Mouse (Mus musculus) limb, embryonic 15.5 days (tissue): ENCODE measurements around the gene Gm20388. TPM values are rescaled to one million over a fixed set of nuclear protein-coding genes. Genes with fewer than 3 reads are reported as not detected.

Experiments used
- ATAC-seq: fragments of 200-750 bp; cut with Nextera tagmentation; 2 replicates; pipeline ENCODE4 v1.8.0; 2017; ENCODE audit warnings: low read depth, moderate TSS enrichment; ENCODE audit not compliant: insufficient number of reproducible peaks, low FRiP score, low TSS enrichment
- H3K27ac ChIP-seq: fragments of 300-500 bp; sonication (generic); 2 replicates; pipeline ENCODE4 v1.5.1; 2015; ENCODE audit warnings: moderate library complexity, mild to moderate bottlenecking, inconsistent platforms
- H3K27me3 ChIP-seq: fragments of 300-500 bp; sonication (generic); 2 replicates; pipeline ENCODE4 v1.6.1; 2015; ENCODE audit warnings: inconsistent platforms
- H3K36me3 ChIP-seq: fragments of 300-500 bp; sonication (generic); 2 replicates; pipeline ENCODE4 v1.6.1; 2015; ENCODE audit warnings: inconsistent platforms
- H3K4me1 ChIP-seq: fragments of 300-500 bp; sonication (generic); 2 replicates; pipeline ENCODE4 v1.6.1; 2015; ENCODE audit warnings: inconsistent platforms
- H3K4me2 ChIP-seq: fragments of 300-500 bp; sonication (generic); 2 replicates; pipeline ENCODE4 v1.6.1; 2015; ENCODE audit warnings: mild to moderate bottlenecking, inconsistent platforms
- H3K4me3 ChIP-seq: fragments of 300-500 bp; sonication (generic); 2 replicates; pipeline ENCODE4 v1.5.1; 2015; ENCODE audit warnings: mild to moderate bottlenecking, inconsistent platforms
- H3K9ac ChIP-seq: fragments of 300-500 bp; sonication (generic); 2 replicates; pipeline ENCODE4 v1.6.1; 2015; ENCODE audit warnings: inconsistent platforms
- H3K9me3 ChIP-seq: fragments of 300-500 bp; sonication (generic); 2 replicates; pipeline ENCODE4 v1.6.1; 2016; ENCODE audit warnings: inconsistent platforms
- WGBS: fragments of 180-500 bp; shearing (Covaris S2); methylation state at CpG from one replicate; pipeline ENCODE4 v1.1.7; 2015; 5-methylcytosine and 5-hydroxymethylcytosine counted together
- polyA plus RNA-seq: library from polyadenylated mRNA; unstranded; fragments of >200 nt; fragmentation: Nextera tagmentation; extraction: Ambion mirVana; gene quantifications from 2 replicates; pipeline ENCODE4 v1.2.1, GENCODE M21; 2015

The Gm20388 gene
- 2.6 and 4.9 TPM in 2 replicates for polyA plus RNA-seq

DNA sequence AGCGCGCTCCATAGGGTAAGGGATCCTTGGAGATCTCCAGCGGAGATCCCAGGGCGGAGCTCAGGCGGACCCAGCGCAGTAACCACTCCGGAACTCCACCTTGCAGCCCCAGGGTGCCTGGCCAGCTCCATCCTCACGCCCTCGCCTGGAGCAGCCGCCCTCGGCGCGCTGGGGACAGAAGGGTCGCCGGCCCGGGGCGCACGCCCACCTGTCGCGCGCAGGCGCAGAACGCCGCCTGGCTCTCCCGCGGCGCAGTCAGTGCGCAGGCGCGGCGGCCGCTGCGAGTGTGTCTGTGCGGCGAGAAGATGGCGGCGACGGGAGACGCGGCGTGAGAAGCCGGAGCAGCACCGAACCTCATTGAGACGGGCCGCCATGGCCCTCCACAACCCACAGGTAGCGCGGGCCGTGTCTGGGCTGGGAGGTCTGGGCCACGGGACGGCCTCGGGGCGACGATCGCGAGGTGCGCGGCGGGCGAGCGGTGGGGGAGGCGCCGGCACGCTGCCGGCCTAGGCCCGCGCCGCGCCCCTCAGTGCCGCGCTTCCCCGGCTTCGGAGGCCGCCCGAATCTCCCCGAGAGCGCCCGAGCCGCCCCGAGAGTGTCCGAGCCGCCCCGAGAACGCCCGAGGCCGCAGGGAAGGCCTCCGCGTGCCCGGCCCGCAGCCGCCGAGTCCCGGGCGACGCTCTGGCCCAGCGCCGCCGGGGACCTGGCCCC, at the start of gene Gm20388:
Gm20388 (plus strand) TSS at position 295 of the 711 bp plus-strand sequence.
- H3K36me3 ChIP-seq: no peaks in the 10 kb centered on the region
- no peaks in the 10 kb centered on the region for H3K9me3 ChIP-seq
- peak; percentile 93 for ATAC-seq
- H3K27ac ChIP-seq: peak within 1 kb of the TSS; percentile 95
- 0 out of 2 replicates have a peak, but pooled peaks cover 3% of the 10 kb centered on the region for H3K27me3 ChIP-seq
- peak within 1 kb of the TSS; percentile 88 for H3K4me2 ChIP-seq
- peak within 1 kb of the TSS; percentile 85 for H3K9ac ChIP-seq
- H3K4me3 ChIP-seq: peak within 1 kb of the TSS; percentile 78
- under 1% methylated on average over 88 of the region's 97 CpGs for WGBS
- peaks cover 37% of the 10 kb centered on the region for H3K4me1 ChIP-seq

DNA sequence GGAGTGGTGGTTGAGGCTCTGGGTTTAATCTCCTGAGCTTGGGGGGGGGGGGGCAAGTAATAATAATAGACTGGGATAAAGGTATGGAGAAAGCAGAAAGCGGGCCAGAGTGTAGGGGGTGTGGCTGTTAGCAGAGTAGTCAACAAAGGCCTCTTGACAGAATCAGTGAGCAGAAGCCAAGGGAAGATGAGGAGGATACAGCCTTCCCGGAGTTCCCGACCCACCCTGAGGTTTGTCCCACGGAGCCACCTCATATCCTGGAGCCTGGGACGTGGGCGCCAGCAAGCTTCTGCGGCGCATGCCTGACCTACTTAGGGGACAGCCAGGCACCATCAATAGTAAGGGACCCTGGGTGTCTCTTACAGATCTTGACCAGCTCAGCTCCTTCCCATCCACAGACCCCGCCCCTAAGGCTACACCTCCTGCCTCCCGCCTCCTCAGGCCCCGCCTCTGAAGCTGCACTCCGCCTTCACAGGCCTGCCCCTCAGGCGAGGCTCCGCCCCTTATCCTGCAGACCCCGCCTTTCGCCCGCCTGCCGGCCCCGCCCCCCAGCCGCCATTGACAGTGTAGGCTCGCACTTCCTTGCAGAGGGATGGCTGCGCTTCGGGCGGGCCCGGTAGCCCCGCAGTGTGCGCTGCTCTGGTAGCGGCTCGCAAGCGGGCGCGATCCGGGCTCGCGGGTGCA, 48.8 kb upstream of the Gm20388 start, which contains the start of gene Klhl36:
Klhl36 (plus strand) TSS at position 561 of the 684 bp plus-strand sequence.
- Histone ChIP-seq H3K4me3 (peak within 1 kb of the TSS; percentile 81), H3K36me3 (peaks cover 3% of the 10 kb centered on the region; the same call in 1 of the 2 replicates), H3K4me1 (peaks cover 15% of the 10 kb centered on the region), H3K27ac (peak within 1 kb of the TSS; percentile 66), H3K4me2 (peak within 1 kb of the TSS; percentile 88), H3K9me3 (no peaks in the 10 kb centered on the region), H3K9ac (peak within 1 kb of the TSS; percentile 63), H3K27me3 (0 out of 2 replicates have a peak, but pooled peaks cover 10% of the 10 kb centered on the region)
- peak; percentile 92 for ATAC-seq
- under 1% methylated on average over 35 of the region's 35 CpGs for WGBS

DNA sequence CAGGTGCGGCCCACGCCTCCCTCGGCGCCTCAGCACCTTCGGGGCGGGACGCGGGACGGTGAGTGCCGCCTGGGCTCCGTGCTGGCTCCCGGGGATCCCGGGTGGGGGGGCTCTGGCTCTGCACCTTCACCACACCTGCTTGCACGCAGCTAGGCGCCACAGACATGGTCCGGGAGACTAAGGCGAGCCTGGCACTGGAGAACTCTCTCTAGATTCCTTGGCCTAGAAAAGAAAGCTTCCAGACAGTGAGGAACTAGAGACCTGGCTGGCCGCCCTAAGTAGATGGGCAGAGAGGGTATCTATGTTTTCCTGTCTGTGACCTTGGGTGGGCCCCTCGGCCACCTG, 48.3 kb upstream of the Gm20388 start:
- peak; percentile 55; the same call in 1 of the 2 replicates for ATAC-seq
- H3K27me3 ChIP-seq: 0 out of 2 replicates have a peak, but pooled peaks cover 10% of the 10 kb centered on the region
- H3K4me3 ChIP-seq: peak overlapping the region; percentile 81
- no peaks in the 10 kb centered on the region for H3K9me3 ChIP-seq
- peak overlapping the region; percentile 88 for H3K4me2 ChIP-seq
- 2% methylated on average over 19 of the region's 19 CpGs for WGBS
- peaks cover 3% of the 10 kb centered on the region; the same call in 1 of the 2 replicates for H3K36me3 ChIP-seq
- peak overlapping the region; percentile 63 for H3K9ac ChIP-seq
- H3K4me1 ChIP-seq: peaks cover 15% of the 10 kb centered on the region
- peak overlapping the region; percentile 66 for H3K27ac ChIP-seq

DNA sequence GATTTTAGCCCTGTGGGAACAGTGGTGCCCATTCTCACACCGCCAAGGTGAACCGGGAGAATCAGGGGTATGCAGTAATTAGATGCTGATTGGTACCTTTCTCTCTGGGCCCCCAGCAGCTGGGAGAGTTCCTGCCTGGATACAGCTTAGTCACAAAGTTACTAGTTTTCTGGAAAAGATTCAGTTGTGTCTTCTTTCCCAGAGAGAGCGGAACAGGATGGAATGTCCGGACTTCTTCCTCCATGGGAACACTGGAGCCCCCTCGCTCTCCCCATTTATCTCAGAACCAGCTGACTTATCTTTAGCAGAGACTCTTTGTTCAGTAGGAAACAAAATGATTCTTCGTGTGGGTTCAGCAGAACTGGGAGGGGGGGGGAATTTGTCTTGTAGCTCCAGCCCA, 47.9 kb upstream of the Gm20388 start:
- Histone ChIP-seq H3K27ac (no peak overlapping the region), H3K36me3 (peaks cover 3% of the 10 kb centered on the region; the same call in 1 of the 2 replicates), H3K4me3 (peak overlapping the region; percentile 81), H3K27me3 (0 out of 2 replicates have a peak, but pooled peaks cover 10% of the 10 kb centered on the region), H3K9ac (peak overlapping the region; percentile 63), H3K4me1 (peaks cover 15% of the 10 kb centered on the region), H3K9me3 (no peaks in the 10 kb centered on the region), H3K4me2 (peak overlapping the region; percentile 88)
- WGBS: 10% methylated on average over 6 of the region's 6 CpGs
- ATAC-seq: no peak

DNA sequence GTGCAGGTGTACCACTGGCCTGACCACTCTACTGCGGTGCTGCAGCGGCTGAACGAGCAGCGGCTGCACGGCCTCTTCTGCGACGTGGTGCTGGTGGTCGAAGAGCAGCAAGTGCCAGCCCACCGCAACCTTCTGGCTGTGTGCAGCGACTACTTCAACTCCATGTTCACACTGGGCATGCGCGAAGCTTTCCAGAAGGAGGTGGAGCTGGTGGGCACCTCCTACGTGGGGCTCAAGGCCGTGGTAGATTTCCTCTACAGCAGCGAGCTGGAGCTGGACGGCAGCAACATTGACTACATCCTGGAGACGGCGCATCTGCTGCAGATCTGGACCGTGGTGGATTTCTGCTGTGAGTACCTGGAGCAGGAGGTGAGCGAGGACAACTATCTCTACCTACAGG, 41.0 kb upstream of the Gm20388 start:
- no peak overlapping the region for H3K4me3 ChIP-seq
- WGBS: 78% methylated on average over 20 of the region's 20 CpGs
- H3K4me1 ChIP-seq: no peaks in the 10 kb centered on the region
- ATAC-seq: no peak
- no peak overlapping the region for H3K27ac ChIP-seq
- H3K36me3 ChIP-seq: peaks cover 47% of the 10 kb centered on the region
- no peak overlapping the region for H3K4me2 ChIP-seq
- no peaks in the 10 kb centered on the region for H3K9me3 ChIP-seq
- no peak overlapping the region for H3K9ac ChIP-seq
- no peaks in the 10 kb centered on the region for H3K27me3 ChIP-seq

DNA sequence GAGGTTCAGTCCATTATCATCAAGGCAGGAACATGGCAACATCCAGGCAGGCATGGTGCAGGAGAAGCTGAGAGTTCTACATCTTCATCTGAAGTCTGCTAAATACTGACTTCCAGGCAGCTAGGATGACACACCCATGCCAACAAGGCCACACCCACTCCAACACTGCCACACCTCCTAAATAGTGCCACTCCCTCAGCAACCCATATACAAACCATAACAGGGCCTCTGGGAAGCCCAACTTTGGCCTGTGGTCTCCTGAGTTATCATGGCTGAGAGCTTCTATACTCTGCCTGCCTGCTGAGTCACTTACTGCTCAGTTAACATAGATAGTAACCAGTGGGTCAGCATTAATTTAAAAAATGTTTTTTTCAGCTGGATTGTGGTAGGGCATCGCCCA, 37.5 kb upstream of the Gm20388 start:
- Histone ChIP-seq H3K9me3 (no peaks in the 10 kb centered on the region), H3K27me3 (no peaks in the 10 kb centered on the region), H3K9ac (no peak overlapping the region), H3K4me1 (no peaks in the 10 kb centered on the region), H3K36me3 (peaks cover 54% of the 10 kb centered on the region), H3K4me3 (no peak overlapping the region), H3K4me2 (no peak overlapping the region), H3K27ac (no peak overlapping the region)
- ATAC-seq: no peak
- 94% methylated on average over 1 of the region's 1 CpGs for WGBS

DNA sequence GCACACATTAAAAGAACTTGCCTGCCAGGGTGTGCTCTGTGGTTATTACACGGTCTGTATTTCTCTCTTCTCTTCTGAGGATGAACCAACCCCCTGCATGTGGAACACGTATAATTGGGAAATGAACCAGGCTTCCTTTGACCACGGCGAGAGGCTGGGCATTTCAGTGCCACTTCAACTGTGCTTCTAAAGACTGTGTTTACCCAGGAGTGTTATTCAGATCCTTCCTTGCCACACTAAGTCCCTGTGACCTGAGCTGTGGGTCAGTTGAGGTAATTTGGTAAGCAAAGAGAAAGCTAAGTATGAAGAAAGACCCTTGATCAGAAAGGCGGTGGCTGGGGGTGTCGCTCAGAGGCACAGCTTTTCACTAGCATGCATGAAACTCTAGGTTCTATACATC, 29.3 kb upstream of the Gm20388 start:
- no peak overlapping the region for H3K4me2 ChIP-seq
- no peak overlapping the region for H3K4me3 ChIP-seq
- H3K9ac ChIP-seq: no peak overlapping the region
- no peaks in the 10 kb centered on the region for H3K27me3 ChIP-seq
- H3K9me3 ChIP-seq: no peaks in the 10 kb centered on the region
- 0 out of 2 replicates have a peak, but pooled peaks cover 5% of the 10 kb centered on the region for H3K4me1 ChIP-seq
- no peak overlapping the region for H3K27ac ChIP-seq
- 56% methylated on average over 6 of the region's 6 CpGs for WGBS
- no peak for ATAC-seq
- peaks cover 10% of the 10 kb centered on the region for H3K36me3 ChIP-seq

DNA sequence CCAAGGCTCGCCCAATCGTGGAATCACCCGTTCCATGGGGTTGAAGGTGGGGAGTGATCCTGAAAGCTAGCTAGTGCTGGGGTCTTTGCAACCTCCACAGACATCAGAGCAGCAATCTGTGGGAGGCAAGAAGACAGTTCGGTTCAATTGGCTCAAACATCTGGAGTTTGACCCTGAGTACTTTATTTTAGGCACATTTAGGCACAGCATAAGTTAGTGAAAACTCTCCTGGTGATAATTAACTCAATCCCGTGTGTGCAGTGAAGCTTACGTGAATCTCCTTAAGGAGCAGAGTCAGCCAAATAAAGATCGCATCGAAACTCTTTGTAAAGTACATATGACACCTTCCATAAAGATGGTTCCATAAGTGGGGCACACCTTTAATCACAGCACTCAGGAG, 28.7 kb upstream of the Gm20388 start:
- no peak overlapping the region for H3K4me3 ChIP-seq
- H3K9ac ChIP-seq: no peak overlapping the region
- H3K4me1 ChIP-seq: 0 out of 2 replicates have a peak, but pooled peaks cover 5% of the 10 kb centered on the region
- H3K27ac ChIP-seq: no peak overlapping the region
- ATAC-seq: no peak
- no peaks in the 10 kb centered on the region for H3K27me3 ChIP-seq
- H3K9me3 ChIP-seq: no peaks in the 10 kb centered on the region
- 67% methylated on average over 8 of the region's 8 CpGs for WGBS
- H3K4me2 ChIP-seq: no peak overlapping the region
- peaks cover 3% of the 10 kb centered on the region for H3K36me3 ChIP-seq

DNA sequence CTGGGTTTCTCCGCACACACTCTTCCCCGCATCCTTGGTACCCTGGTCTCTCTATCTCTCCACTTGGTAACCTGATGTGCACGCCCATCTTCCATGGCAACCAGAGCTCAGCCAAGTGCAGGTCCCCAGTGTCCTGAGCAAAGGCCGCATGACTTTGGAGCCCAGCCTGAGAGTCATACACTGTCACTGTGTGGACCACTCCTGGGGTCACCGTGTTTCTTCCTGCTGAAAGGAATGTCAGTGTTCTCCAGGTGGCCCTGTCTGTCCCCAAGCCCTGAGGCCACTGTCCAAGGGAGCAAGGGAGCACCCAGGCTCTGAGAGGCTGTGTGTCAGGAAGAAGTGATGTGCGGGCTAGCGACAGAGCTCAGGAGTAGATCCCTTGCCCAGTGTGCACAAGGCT, 27.4 kb upstream of the Gm20388 start:
- no peaks in the 10 kb centered on the region for H3K9me3 ChIP-seq
- H3K4me2 ChIP-seq: no peak overlapping the region
- no peak overlapping the region for H3K9ac ChIP-seq
- no peaks in the 10 kb centered on the region for H3K27me3 ChIP-seq
- 0 out of 2 replicates have a peak, but pooled peaks cover 5% of the 10 kb centered on the region for H3K4me1 ChIP-seq
- H3K27ac ChIP-seq: no peak overlapping the region
- 92% methylated on average over 7 of the region's 7 CpGs for WGBS
- H3K4me3 ChIP-seq: no peak overlapping the region
- H3K36me3 ChIP-seq: no peaks in the 10 kb centered on the region
- ATAC-seq: no peak

DNA sequence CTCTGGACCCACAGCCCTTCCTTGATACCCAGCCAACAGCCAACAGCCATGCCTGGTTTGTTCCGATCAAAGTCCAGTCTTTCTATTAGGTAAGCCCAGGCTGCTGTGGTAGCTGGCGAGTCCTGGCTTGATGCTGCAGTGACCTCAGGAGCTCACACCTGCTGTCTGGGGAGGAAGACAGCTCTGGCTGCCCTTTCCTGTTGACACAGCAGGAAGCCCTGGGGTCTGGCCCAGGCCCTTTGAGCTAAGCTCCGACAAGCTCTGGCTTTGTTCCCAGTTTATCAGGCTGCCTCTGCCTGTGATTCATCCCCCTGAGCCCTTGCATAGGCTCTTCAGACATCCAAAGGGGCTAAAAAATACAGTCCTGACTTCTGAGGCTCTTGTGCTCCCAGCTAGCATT, 25.0 kb upstream of the Gm20388 start:
- H3K4me2 ChIP-seq: no peak overlapping the region
- WGBS: 29% methylated on average over 3 of the region's 3 CpGs
- no peaks in the 10 kb centered on the region for H3K27me3 ChIP-seq
- H3K36me3 ChIP-seq: no peaks in the 10 kb centered on the region
- H3K4me3 ChIP-seq: no peak overlapping the region
- 0 out of 2 replicates have a peak, but pooled peaks cover 5% of the 10 kb centered on the region for H3K4me1 ChIP-seq
- peak; percentile 48; the same call in 1 of the 2 replicates for ATAC-seq
- H3K9me3 ChIP-seq: no peaks in the 10 kb centered on the region
- H3K27ac ChIP-seq: no peak overlapping the region
- H3K9ac ChIP-seq: no peak overlapping the region

DNA sequence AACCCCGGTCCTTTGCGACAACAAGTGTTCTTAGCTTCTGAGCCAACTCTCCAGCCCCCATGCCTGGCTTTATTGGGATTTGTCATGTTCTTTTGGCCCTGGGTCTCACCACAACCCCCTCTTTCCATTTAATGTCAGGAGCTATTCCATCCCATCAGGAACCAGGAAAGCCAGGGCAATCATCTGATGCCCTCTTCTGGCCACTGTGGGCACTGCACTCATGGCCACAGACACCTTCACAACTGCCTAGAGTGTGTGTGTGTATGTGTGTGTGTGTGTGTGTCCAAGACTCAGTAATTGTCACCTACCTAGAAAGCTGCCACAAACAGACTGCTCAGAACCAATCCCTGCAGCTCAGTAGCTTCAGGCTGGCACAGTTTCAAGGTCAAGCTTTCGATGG, 23.5 kb upstream of the Gm20388 start:
- no peak for ATAC-seq
- no peaks in the 10 kb centered on the region for H3K9me3 ChIP-seq
- H3K4me3 ChIP-seq: no peak overlapping the region
- H3K36me3 ChIP-seq: no peaks in the 10 kb centered on the region
- no peak overlapping the region for H3K9ac ChIP-seq
- H3K4me2 ChIP-seq: no peak overlapping the region
- H3K27ac ChIP-seq: no peak overlapping the region
- 0 out of 2 replicates have a peak, but pooled peaks cover 5% of the 10 kb centered on the region for H3K4me1 ChIP-seq
- no peaks in the 10 kb centered on the region for H3K27me3 ChIP-seq
- WGBS: 94% methylated on average over 3 of the region's 3 CpGs

DNA sequence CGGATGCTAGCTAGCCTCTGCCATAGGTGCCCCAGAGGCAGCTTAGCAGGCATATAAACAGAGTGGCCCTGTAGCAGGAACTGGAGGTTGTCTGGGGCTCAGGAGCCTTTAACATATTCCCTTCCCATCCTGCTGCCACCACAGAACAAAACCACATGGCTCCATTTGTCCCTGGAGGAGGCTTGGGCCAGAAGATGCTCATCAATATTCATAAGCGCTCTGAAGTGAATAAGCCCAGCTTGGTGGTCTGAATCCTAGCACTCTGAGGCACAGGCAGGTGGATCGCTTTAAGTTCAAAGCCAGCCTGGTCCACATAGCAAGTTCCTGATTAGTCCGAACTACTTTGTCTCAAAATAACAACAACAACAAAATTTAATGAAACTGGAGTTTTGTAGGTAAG, 22.6 kb upstream of the Gm20388 start:
- H3K4me3 ChIP-seq: no peak overlapping the region
- 70% methylated on average over 4 of the region's 4 CpGs for WGBS
- no peak overlapping the region for H3K9ac ChIP-seq
- H3K9me3 ChIP-seq: no peaks in the 10 kb centered on the region
- H3K4me1 ChIP-seq: 0 out of 2 replicates have a peak, but pooled peaks cover 5% of the 10 kb centered on the region
- no peak overlapping the region for H3K27ac ChIP-seq
- no peaks in the 10 kb centered on the region for H3K27me3 ChIP-seq
- no peak for ATAC-seq
- H3K36me3 ChIP-seq: no peaks in the 10 kb centered on the region
- no peak overlapping the region for H3K4me2 ChIP-seq
